Mouse (Mus musculus): ENCODE measurements around the gene Dysf. TPM values are rescaled to one million over a fixed set of nuclear protein-coding genes. Genes with fewer than 3 reads are reported as not detected.

The Dysf gene
- total RNA-seq, 2 experiments from 2014 or later: 3.1 to 3.9 TPM

- DNase-seq (ENCODE audit: low spot score in 2 of 2): no peak
These were observed 40.5 kb downstream of the Dysf start for GRCm38 (mm10) chr6:84048856-84049255.

GRCm38 (mm10) chr6:84050238-84050637 lies 41.8 kb downstream of the Dysf start:
- DNase-seq (ENCODE audit: low spot score in 2 of 2): no peak

- no peak for DNase-seq (ENCODE audit: low spot score in 2 of 2)
These were observed 42.6 kb downstream of the Dysf start for GRCm38 (mm10) chr6:84051032-84051431.

GRCm38 (mm10) chr6:84053874-84054530 lies 45.6 kb downstream of the Dysf start:
- no peak for DNase-seq (ENCODE audit: low spot score in 2 of 2)

GRCm38 (mm10) chr6:84055619-84056018 lies 47.2 kb downstream of the Dysf start:
- no peak for DNase-seq (ENCODE audit: low spot score in 2 of 2)

GRCm38 (mm10) chr6:84057216-84057615 lies 48.8 kb downstream of the Dysf start:
- no peak for DNase-seq (ENCODE audit: low spot score in 2 of 2)

GRCm38 (mm10) chr6:84058671-84059141 lies 50.3 kb downstream of the Dysf start:
- no peak for DNase-seq (ENCODE audit: low spot score in 2 of 2)

- no peak for DNase-seq (ENCODE audit: low spot score in 2 of 2)
These were observed 51.5 kb downstream of the Dysf start for GRCm38 (mm10) chr6:84059771-84060414.

GRCm38 (mm10) chr6:84061328-84061727 lies 52.9 kb downstream of the Dysf start:
- peak; percentile 43 to 64 for DNase-seq (ENCODE audit: low spot score in 2 of 2)

GRCm38 (mm10) chr6:84062541-84062940 lies 54.2 kb downstream of the Dysf start:
- DNase-seq (ENCODE audit: low spot score in 2 of 2): no peak

- DNase-seq (ENCODE audit: low spot score in 2 of 2): no peak
These were observed 59.8 kb downstream of the Dysf start for GRCm38 (mm10) chr6:84068236-84068635.

GRCm38 (mm10) chr6:84070251-84070650 lies 61.9 kb downstream of the Dysf start:
- no peak for DNase-seq (ENCODE audit: low spot score in 2 of 2)

- no peak for DNase-seq (ENCODE audit: low spot score in 2 of 2)
These were observed 64.2 kb downstream of the Dysf start for GRCm38 (mm10) chr6:84072574-84072973.

GRCm38 (mm10) chr6:84078172-84078571 lies 69.8 kb downstream of the Dysf start:
- DNase-seq (ENCODE audit: low spot score in 2 of 2): no peak

- DNase-seq (ENCODE audit: low spot score in 2 of 2): no peak
These were observed 72.2 kb downstream of the Dysf start for GRCm38 (mm10) chr6:84080631-84081030.

- DNase-seq (ENCODE audit: low spot score in 2 of 2): no peak
These were observed 76.4 kb downstream of the Dysf start for GRCm38 (mm10) chr6:84084757-84085156.

GRCm38 (mm10) chr6:84093473-84093872 lies 85.1 kb downstream of the Dysf start:
- peak in 1 of 2 experiments; percentile 62 for DNase-seq (ENCODE audit: low spot score in 2 of 2)

GRCm38 (mm10) chr6:84094536-84094935 lies 86.1 kb downstream of the Dysf start:
- no peak for DNase-seq (ENCODE audit: low spot score in 2 of 2)

GRCm38 (mm10) chr6:84094998-84095397 lies 86.6 kb downstream of the Dysf start:
- peak; percentile 71 to 81 for DNase-seq (ENCODE audit: low spot score in 2 of 2)

GRCm38 (mm10) chr6:84095882-84096281 lies 87.5 kb downstream of the Dysf start:
- DNase-seq (ENCODE audit: low spot score in 2 of 2): peak; percentile 41 to 90

GRCm38 (mm10) chr6:84102002-84102401 lies 93.6 kb downstream of the Dysf start:
- DNase-seq (ENCODE audit: low spot score in 2 of 2): no peak

- DNase-seq (ENCODE audit: low spot score in 2 of 2): peak; percentile 61 to 73
These were observed 97.0 kb downstream of the Dysf start for GRCm38 (mm10) chr6:84105148-84106022.
